Mouse (Mus musculus) liver, postnatal 0 days (tissue): ENCODE data around the gene Six3. TPM values are rescaled to one million over a fixed set of nuclear protein-coding genes. Genes with fewer than 3 reads are reported as not detected.

Experiments used
- ATAC-seq: fragments of 200-750 bp; cut with Nextera tagmentation; 2 replicates; pipeline ENCODE4 v1.8.0; 2017; ENCODE audit warnings: mild to moderate bottlenecking, moderate library complexity
- DNase-seq: peaks from one replicate; pipeline ENCODE4 v3.0.0-alpha.2; 2016
- H3K27ac ChIP-seq: fragments of 300-500 bp; sonication (generic); 2 replicates; pipeline ENCODE4 v1.5.1; 2014; ENCODE audit warnings: antibody characterized with exemption, moderate library complexity, mild to moderate bottlenecking, low read depth
- H3K27me3 ChIP-seq: fragments of 300-500 bp; sonication (generic); 2 replicates; pipeline ENCODE4 v1.6.1; 2014; ENCODE audit warnings: low read length, control low read depth, mixed read lengths; ENCODE audit not compliant: insufficient read depth
- H3K36me3 ChIP-seq: fragments of 300-500 bp; sonication (generic); replicated peaks from 2 replicates; pipeline ENCODE4 v1.6.1; 2014; ENCODE audit warnings: mild to moderate bottlenecking, control low read depth, low read length, moderate library complexity, mixed read lengths; ENCODE audit not compliant: insufficient read depth
- H3K4me1 ChIP-seq: fragments of 300-500 bp; sonication (generic); 2 replicates; pipeline ENCODE4 v1.6.1; 2014; ENCODE audit warnings: antibody characterized with exemption, mild to moderate bottlenecking, control low read depth; ENCODE audit not compliant: insufficient read depth
- H3K4me2 ChIP-seq: fragments of 300-500 bp; sonication (generic); 2 replicates; pipeline ENCODE4 v1.6.1; 2014; ENCODE audit warnings: low read depth, mild to moderate bottlenecking, low read length, moderate library complexity, mixed read lengths
- H3K4me3 ChIP-seq: fragments of 300-500 bp; sonication (generic); 2 replicates; pipeline ENCODE4 v1.5.1; 2014; ENCODE audit warnings: low read depth, low read length
- H3K9ac ChIP-seq: fragments of 300-500 bp; sonication (generic); replicated peaks from 2 replicates; pipeline ENCODE4 v1.6.1; 2014; ENCODE audit warnings: mild to moderate bottlenecking, moderate library complexity
- H3K9me3 ChIP-seq: fragments of 300-500 bp; sonication (generic); 2 replicates; pipeline ENCODE4 v1.6.1; 2016; ENCODE audit warnings: mild to moderate bottlenecking, control low read depth, low read length, mixed read lengths
- CTCF ChIP-seq: sonication (generic); IDR thresholded peaks from 2 replicates; pipeline ENCODE4 v1.5.1; 2016; ENCODE audit warnings: antibody characterized with exemption, low read depth
- EP300 ChIP-seq: IDR thresholded peaks from 2 replicates; pipeline ENCODE4 v1.6.1; 2016; ENCODE audit warnings: antibody characterized with exemption, low read depth, mild to moderate bottlenecking
- WGBS: fragments of 180-500 bp; shearing (Covaris S2); extraction: QIAGEN DNeasy Blood & Tissue Kit; methylation state at CpG from one replicate; pipeline ENCODE4 v1.1.7; 2014; ENCODE audit not compliant: insufficient replicate concordance; 5-methylcytosine and 5-hydroxymethylcytosine counted together
- polyA plus RNA-seq: library from polyadenylated mRNA; unstranded; fragments of >200 nt; fragmentation: Nextera tagmentation; extraction: Ambion mirVana; gene quantifications from 2 replicates; pipeline ENCODE4 v1.2.1, GENCODE M21; 2015

Gene Six3
- polyA plus RNA-seq, 1 experiment from 2014 or later: not detected

DNA sequence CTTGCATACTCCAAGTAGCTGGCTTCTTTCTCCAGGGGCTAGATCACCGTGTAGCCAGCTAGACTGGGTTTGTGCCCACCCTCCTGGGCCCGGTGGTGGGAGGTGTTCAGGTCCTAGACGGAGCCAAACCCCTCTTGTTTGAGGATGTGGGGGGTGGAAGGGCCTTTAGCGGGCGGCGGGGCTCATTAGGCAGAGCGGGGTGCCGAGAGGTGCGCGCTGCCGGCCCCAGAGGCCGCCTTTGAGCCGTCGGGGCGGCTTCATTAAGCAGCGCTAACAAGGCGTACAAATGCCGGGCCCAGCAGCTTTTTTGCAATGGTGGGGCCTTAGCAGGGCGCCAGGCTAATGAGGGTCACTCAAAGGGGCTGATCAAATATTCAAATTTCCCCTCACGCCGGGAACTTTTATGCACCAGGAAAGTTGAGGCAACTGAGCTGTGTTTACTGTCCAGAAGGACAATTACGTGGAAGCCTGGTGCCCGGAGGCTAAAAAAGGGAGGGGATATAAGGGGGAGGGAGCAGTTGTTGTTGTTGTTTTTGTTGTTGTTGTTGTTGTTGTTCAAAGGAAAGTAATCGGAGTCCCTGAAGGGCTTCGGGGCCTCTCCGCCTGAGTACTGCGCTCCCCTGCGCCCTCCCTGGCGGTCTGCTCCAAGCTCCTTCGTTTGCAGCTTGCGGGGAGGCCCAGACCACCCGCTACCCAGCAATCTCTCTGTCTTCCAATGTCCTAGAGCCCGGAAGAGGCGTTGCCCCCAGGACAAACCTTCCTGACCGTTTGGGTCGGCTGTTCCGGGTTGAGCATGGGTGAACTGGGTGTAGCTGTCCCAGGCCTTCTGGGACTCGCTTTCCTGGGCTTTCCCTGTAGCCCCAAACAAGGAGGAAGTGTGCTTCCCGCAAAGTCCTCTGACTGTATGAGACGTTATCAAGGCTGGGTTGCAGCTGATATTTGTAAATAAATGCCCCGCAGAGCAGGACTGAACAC is 3.4 kb downstream of the Six3 start:
- H3K4me3 ChIP-seq: no peak overlapping the region
- no peak for TF ChIP-seq EP300
- no peak for TF ChIP-seq CTCF
- H3K4me1 ChIP-seq: 0 out of 2 replicates have a peak, but pooled peaks cover 4% of the 10 kb centered on the region
- ATAC-seq: no peak
- WGBS: 4% methylated on average over 41 of the region's 41 CpGs
- no peak overlapping the region for H3K27ac ChIP-seq
- H3K4me2 ChIP-seq: no peak overlapping the region
- H3K9me3 ChIP-seq: no peaks in the 10 kb centered on the region
- H3K36me3 ChIP-seq: no peaks in the 10 kb centered on the region
- no peak for DNase-seq
- H3K27me3 ChIP-seq: peaks cover 100% of the 10 kb centered on the region
- no peak overlapping the region for H3K9ac ChIP-seq

DNA sequence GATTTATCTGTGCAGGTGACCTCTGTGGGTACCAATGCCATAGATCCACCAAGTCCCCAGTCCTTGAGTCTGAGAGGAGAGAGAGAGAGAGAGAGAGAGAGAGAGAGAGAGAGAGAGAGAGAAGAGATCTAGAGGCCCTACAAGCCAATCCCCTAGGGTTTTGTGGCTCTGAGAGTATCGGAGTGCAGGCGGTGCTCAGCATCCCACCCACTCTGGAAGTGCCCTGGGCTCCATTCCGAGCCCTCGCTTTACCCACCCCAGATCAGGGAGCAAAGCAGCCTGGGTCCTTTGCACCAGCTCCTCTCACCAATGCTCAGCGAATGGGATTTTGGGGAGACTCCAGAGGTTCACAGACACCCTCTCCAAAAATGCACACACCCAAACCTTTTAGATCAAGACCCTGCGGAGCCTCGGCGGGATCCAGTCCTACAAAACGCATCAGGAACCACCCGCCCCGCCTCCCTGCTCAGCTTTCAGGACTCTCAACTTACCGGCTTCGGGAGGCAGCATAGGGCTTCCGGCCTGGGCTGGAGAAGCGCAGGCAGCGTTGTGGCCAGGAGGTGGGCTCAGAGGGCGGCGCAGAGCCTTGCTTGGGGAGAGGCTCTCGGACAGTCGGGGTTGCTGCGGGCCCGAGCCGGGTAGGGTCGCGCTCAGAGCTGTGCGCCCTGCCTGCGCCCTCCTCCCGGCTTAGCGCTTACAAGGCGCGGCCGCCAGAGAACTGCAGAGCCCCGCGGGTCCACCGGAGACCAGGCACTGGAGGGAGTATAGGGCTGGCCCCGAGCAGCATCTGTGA is 4.4 kb downstream of the Six3 start:
- Histone ChIP-seq H3K4me1 (0 out of 2 replicates have a peak, but pooled peaks cover 4% of the 10 kb centered on the region), H3K9ac (no peak overlapping the region), H3K9me3 (no peaks in the 10 kb centered on the region), H3K27me3 (peaks cover 100% of the 10 kb centered on the region), H3K4me3 (no peak overlapping the region), H3K27ac (no peak overlapping the region), H3K4me2 (no peak overlapping the region), H3K36me3 (no peaks in the 10 kb centered on the region)
- TF ChIP-seq CTCF (no peak), EP300 (no peak)
- ATAC-seq: no peak
- DNase-seq: no peak
- 4% methylated on average over 29 of the region's 36 CpGs for WGBS

- Histone ChIP-seq H3K4me2 (no peak overlapping the region), H3K9me3 (no peaks in the 10 kb centered on the region), H3K4me1 (0 out of 2 replicates have a peak, but pooled peaks cover 4% of the 10 kb centered on the region), H3K36me3 (no peaks in the 10 kb centered on the region), H3K9ac (no peak overlapping the region), H3K27ac (no peak overlapping the region), H3K27me3 (peaks cover 100% of the 10 kb centered on the region), H3K4me3 (no peak overlapping the region)
- TF ChIP-seq EP300 (no peak), CTCF (no peak)
- ATAC-seq (no peak), DNase-seq (no peak)
- 2% methylated on average over 29 of the region's 34 CpGs for WGBS
Observed at GRCm38 (mm10) chr17:85618359-85619112, 5.1 kb downstream of the Six3 start.

GRCm38 (mm10) chr17:85619113-85620085 is 6.0 kb downstream of the Six3 start:
- no peak for TF ChIP-seq EP300
- TF ChIP-seq CTCF: no peak
- Histone ChIP-seq H3K36me3 (no peaks in the 10 kb centered on the region), H3K4me3 (no peak overlapping the region), H3K9me3 (no peaks in the 10 kb centered on the region), H3K4me1 (0 out of 2 replicates have a peak, but pooled peaks cover 4% of the 10 kb centered on the region), H3K9ac (no peak overlapping the region), H3K27ac (no peak overlapping the region), H3K4me2 (no peak overlapping the region), H3K27me3 (peaks cover 100% of the 10 kb centered on the region)
- 6% methylated on average over 20 of the region's 20 CpGs for WGBS
- ATAC-seq (no peak), DNase-seq (no peak)

DNA sequence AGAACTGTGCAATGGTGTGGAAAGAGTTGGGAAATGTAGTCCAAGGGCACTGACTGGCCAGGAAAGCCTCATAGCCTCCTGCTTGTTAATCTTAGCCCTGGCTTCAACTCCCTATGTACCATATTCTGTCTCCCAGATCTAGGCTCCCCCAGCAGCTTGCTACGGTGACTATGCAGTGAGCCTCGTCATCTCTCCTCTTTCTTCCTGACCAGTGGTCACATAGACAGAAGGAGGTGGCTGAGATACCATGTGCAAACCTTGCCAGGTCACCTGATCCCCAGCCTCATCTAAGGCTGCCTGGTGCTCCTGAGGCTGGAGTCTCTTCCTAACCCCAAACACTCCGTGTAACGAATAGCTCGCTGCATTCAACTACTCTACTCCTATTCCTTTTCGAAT is 6.7 kb downstream of the Six3 start:
- Histone ChIP-seq H3K9me3 (no peaks in the 10 kb centered on the region), H3K36me3 (no peaks in the 10 kb centered on the region), H3K27me3 (peaks cover 100% of the 10 kb centered on the region), H3K4me3 (no peak overlapping the region), H3K4me1 (0 out of 2 replicates have a peak, but pooled peaks cover 4% of the 10 kb centered on the region), H3K4me2 (no peak overlapping the region), H3K27ac (no peak overlapping the region), H3K9ac (no peak overlapping the region)
- TF ChIP-seq EP300: no peak
- no peak for TF ChIP-seq CTCF
- 0% methylated on average over 6 of the region's 6 CpGs for WGBS
- DNase-seq: no peak
- no peak for ATAC-seq
